Mouse (Mus musculus) CH12.LX (cell line): ENCODE measurements at regions not wholly inside any gene's neighbourhood (a gene's known extent, or its start where the extent isn't known, plus 50 kb on each side); places are given as distances from the start of the nearest gene placed in this dataset.

Experiments used
- CTCF ChIP-seq, 2 experiments: IDR thresholded peaks in 1 of 2; conservative IDR thresholded peaks in 1 of 2; 2 replicates each; pipeline ENCODE4 v1.5.1; 2011 to 2012; ENCODE audit warnings: low read depth in 2 of 2, low read length in 2 of 2, improper control_type of control experiment in 1 of 2, inconsistent platforms in 1 of 2, mild to moderate bottlenecking in 1 of 2, moderate library complexity in 1 of 2
- MAZ ChIP-seq: IDR thresholded peaks from 2 replicates; pipeline ENCODE4 v1.6.1; 2012; ENCODE audit warnings: low read depth, mild to moderate bottlenecking, inconsistent platforms, low read length, improper control_type of control experiment, moderate library complexity
- NELFE ChIP-seq: IDR thresholded peaks from 2 replicates; pipeline ENCODE4 v1.6.1; 2011; ENCODE audit warnings: low read depth, low read length, improper control_type of control experiment
- POLR2A ChIP-seq: IDR thresholded peaks from 2 replicates; pipeline ENCODE4 v1.6.1; 2011; ENCODE audit warnings: low read depth, mild to moderate bottlenecking, improper control_type of control experiment, low read length
- SMC3 ChIP-seq: IDR thresholded peaks from 2 replicates; pipeline ENCODE4 v1.6.1; 2011; ENCODE audit warnings: low read depth, low read length, improper control_type of control experiment

GRCm38 (mm10) chr5:100218256-100218851, 58.7 kb upstream of the Tmem150c start:
- no peak for TF ChIP-seq POLR2A
- no peak for TF ChIP-seq MAZ
- no peak for TF ChIP-seq CTCF (conservative IDR thresholded peaks at IDR 0.05 in 1 of 2, IDR thresholded peaks at IDR 0.05 in 1 of 2; ENCODE audit: low read depth in 2 of 2, low read length in 2 of 2)
- TF ChIP-seq NELFE, result no peak
- no peak for TF ChIP-seq SMC3
